ENCODE assay signal across 22 mouse cellular contexts in genomic region chr13:46739426-46739825, GRCm38 (mm10). TPM values are rescaled to one million over a fixed set of nuclear protein-coding genes. Genes with fewer than 3 reads are reported as not detected.
DNase-seq lines count a peak whose midpoint lies in the region; ATAC-seq and TF ChIP-seq lines count a peak whose summit lies in the region.
"Had no signal": no experiment of that assay in that cellular context is flagged by ENCODE, and none has a peak within 500 bp of the region (broad histone marks: within the 10 kb centered on the region; RNA-seq: fewer than 3 reads in every experiment).

No protein-coding gene starts in this region.

- peak; percentile 48 for DNase-seq in gastrocnemius, adult 2 months
- no peak for DNase-seq in gastrocnemius, postnatal 10 days
- peak; percentile 80 for DNase-seq in heart, adult 11 months
- no peak for DNase-seq in heart, adult 18-20 months
- DNase-seq in skeletal muscle tissue, adult 2 months (ENCODE audit: low read depth, low spot score): peak; percentile 90
- no peak for DNase-seq in midbrain, embryonic 11.5 days (ENCODE audit: low spot score, missing footprints)
- DNase-seq: adrenal gland, adult 2 months; adrenal gland, postnatal 10 days; adrenal gland, postnatal 25 days; cerebellum, adult 11 months; cerebellum, adult 18-20 months; cerebellum, adult 8-10 months; cerebellum, adult 9-11 months; cerebellum, postnatal 14 days; cerebellum, postnatal 36 days; embryo, embryonic 11 days had no signal

- no peaks in the 10 kb centered on the region for H3K36me3 ChIP-seq in midbrain, embryonic 11.5 days (ENCODE audit: control insufficient read depth, insufficient read depth, low read length)
- H3K36me3 ChIP-seq: embryonic facial prominence, embryonic 13.5 days; embryonic facial prominence, embryonic 15.5 days; forebrain, embryonic 10.5 days; forebrain, embryonic 12.5 days had no signal

- intact Hi-C loops in gastrocnemius, adult 2 months (cut with DNase I): loop anchor here (5.0 kb wide), 1 partner anchor 38 kb away; no protein-coding TSS in a partner anchor

- no peak overlapping the region for H3K4me2 ChIP-seq in midbrain, embryonic 11.5 days
- H3K4me2 ChIP-seq: embryonic facial prominence, embryonic 13.5 days; embryonic facial prominence, embryonic 15.5 days; forebrain, embryonic 12.5 days had no signal

- H3K9me3 ChIP-seq in midbrain, embryonic 11.5 days (ENCODE audit: control insufficient read depth, low read length): no peaks in the 10 kb centered on the region
- H3K9me3 ChIP-seq: embryonic facial prominence, embryonic 13.5 days; embryonic facial prominence, embryonic 15.5 days; forebrain, embryonic 10.5 days; forebrain, embryonic 12.5 days had no signal

- no peak for TF ChIP-seq CTCF in gastrocnemius, adult 2 months (IDR thresholded peaks at IDR 0.05)

- H3K4me3 ChIP-seq in gastrocnemius, adult 2 months: peak overlapping the region; percentile 29; the same call in 1 of the 2 replicates
- H3K4me3 ChIP-seq in midbrain, embryonic 11.5 days (ENCODE audit: low read depth, low read length): no peak overlapping the region
- H3K4me3 ChIP-seq: embryonic facial prominence, embryonic 13.5 days; embryonic facial prominence, embryonic 15.5 days; erythroblast, embryonic 14.5 days; forebrain, embryonic 10.5 days; forebrain, embryonic 12.5 days had no signal

- peaks cover 8% of the 10 kb centered on the region for H3K4me1 ChIP-seq in midbrain, embryonic 11.5 days (ENCODE audit: control insufficient read depth, insufficient read depth, low read length)

- peak overlapping the region; percentile 91 for H3K27ac ChIP-seq in gastrocnemius, adult 2 months
- H3K27ac ChIP-seq in midbrain, embryonic 11.5 days (ENCODE audit: low read depth, low read length): no peak overlapping the region
- H3K27ac ChIP-seq: embryonic facial prominence, embryonic 13.5 days; embryonic facial prominence, embryonic 15.5 days; forebrain, embryonic 10.5 days; forebrain, embryonic 12.5 days had no signal

- no peak overlapping the region for H3K9ac ChIP-seq in midbrain, embryonic 11.5 days (ENCODE audit: low read length)
- H3K9ac ChIP-seq: embryonic facial prominence, embryonic 13.5 days; embryonic facial prominence, embryonic 15.5 days; forebrain, embryonic 12.5 days had no signal

- H3K27me3 ChIP-seq in midbrain, embryonic 11.5 days (ENCODE audit: control insufficient read depth, insufficient read depth, low read length): no peaks in the 10 kb centered on the region
- H3K27me3 ChIP-seq: embryonic facial prominence, embryonic 13.5 days; embryonic facial prominence, embryonic 15.5 days had no signal

- WGBS in midbrain, embryonic 11.5 days: 80% methylated on average over 7 of the region's 7 CpGs

- no peak for ATAC-seq in midbrain, embryonic 11.5 days (ENCODE audit: low FRiP score)
- ATAC-seq: forebrain, embryonic 14.5 days had no signal

RNA-seq across cellular contexts. Expression of gene Nup153, which starts 11.7 kb away (rescaled TPM):
- 10 to 100 TPM; 46.5 to 49.7 TPM for total RNA-seq in gastrocnemius, adult 2 months (2021)
- total RNA-seq in gastrocnemius, postnatal 10 days (2021): 10 to 100 TPM; 34.1 to 43.8 TPM
- 10 to 100 TPM; 33.6 to 40.2 TPM for total RNA-seq in heart, adult 18-20 months (2021)
- polyA plus RNA-seq in midbrain, embryonic 11.5 days (2014; fragmentation: Nextera tagmentation; extraction: Ambion mirVana): 40.6 and 50.4 TPM in 2 replicates

Comparison
In these comparisons a context has a peak if more than half of its experiments do, and no peak if none do; other contexts are left out.
1. DNase-seq: peak in gastrocnemius, adult 2 months (single experiment), heart, adult 11 months (single experiment) and skeletal muscle tissue, adult 2 months (single experiment); none in gastrocnemius, postnatal 10 days (single experiment), heart, adult 18-20 months (0 of 2) and midbrain, embryonic 11.5 days (single experiment).